Comparison of ENCODE assay signal across 8 mouse cellular contexts in the genomic region with DNA sequence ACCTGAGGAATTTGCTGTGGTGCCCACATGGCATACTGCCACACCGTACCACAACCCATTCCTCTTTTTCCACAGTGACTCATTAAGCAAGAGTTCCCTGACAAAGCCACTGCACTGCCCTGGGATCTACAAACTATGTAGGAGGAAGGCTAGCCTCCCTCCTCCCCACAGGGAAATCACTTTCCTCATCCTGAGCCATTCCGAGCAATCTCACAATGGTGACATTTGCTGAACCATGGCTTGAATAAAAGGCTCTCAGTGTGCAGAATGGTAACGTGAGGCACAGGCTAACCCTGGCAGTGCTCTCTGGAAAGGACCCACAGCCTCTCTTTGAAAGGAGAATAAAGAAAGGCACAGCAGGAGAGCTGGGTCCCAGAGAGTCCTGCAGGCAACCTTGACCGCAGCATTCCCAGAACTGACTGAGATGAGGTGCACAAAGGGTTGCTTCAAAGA. TPM values are rescaled to one million over a fixed set of nuclear protein-coding genes. Genes with fewer than 3 reads are reported as not detected.
DNase-seq lines count a peak whose midpoint lies in the region; ATAC-seq and TF ChIP-seq lines count a peak whose summit lies in the region.

No protein-coding gene starts in this region.

- no peak for TF ChIP-seq POLR2A in bone marrow, adult 2 months (IDR thresholded peaks at IDR 0.05; ENCODE audit: borderline replicate concordance, control insufficient read depth, low read depth, low read length)

- no peak overlapping the region for H3K9ac ChIP-seq in intestine, embryonic 14.5 days (ENCODE audit: low read length)
- H3K9ac ChIP-seq in intestine, embryonic 16.5 days (ENCODE audit: low read depth, low read length), result no peak overlapping the region
- peak overlapping the region; percentile 81; the same call in 1 of the 2 replicates for H3K9ac ChIP-seq in heart, postnatal 0 days (replicated peaks; ENCODE audit: low read depth, low read length)
- 0 out of 2 replicates have a peak overlapping the region, but pooled peaks have one; percentile 4 for H3K9ac ChIP-seq in midbrain, embryonic 14.5 days (replicated peaks; ENCODE audit: low read length)

- no peak for TF ChIP-seq EP300 in heart, postnatal 0 days (IDR thresholded peaks at IDR 0.05; ENCODE audit: low read depth)

- 49% methylated on average over 4 of the region's 4 CpGs for WGBS in intestine, embryonic 14.5 days
- WGBS in intestine, embryonic 16.5 days, result 42% methylated on average over 4 of the region's 4 CpGs
- WGBS in bone marrow, adult 2 months, result 45% methylated on average over 4 of the region's 4 CpGs
- WGBS in heart, postnatal 0 days, result 35% methylated on average over 4 of the region's 4 CpGs
- 4% methylated on average over 4 of the region's 4 CpGs for WGBS in midbrain, embryonic 14.5 days

- H3K9me3 ChIP-seq in intestine, embryonic 14.5 days (ENCODE audit: control insufficient read depth, low read length), result no peaks in the 10 kb centered on the region
- no peaks in the 10 kb centered on the region for H3K9me3 ChIP-seq in intestine, embryonic 16.5 days (ENCODE audit: control insufficient read depth, low read length)
- H3K9me3 ChIP-seq in heart, postnatal 0 days (replicated peaks; ENCODE audit: control insufficient read depth, low read length), result no peaks in the 10 kb centered on the region
- H3K9me3 ChIP-seq in midbrain, embryonic 14.5 days (ENCODE audit: control insufficient read depth, low read length), result no peaks in the 10 kb centered on the region

- peak overlapping the region; percentile 18 for H3K4me2 ChIP-seq in intestine, embryonic 14.5 days (ENCODE audit: low read length)
- H3K4me2 ChIP-seq in intestine, embryonic 16.5 days (ENCODE audit: low read depth, low read length), result no peak overlapping the region
- peak overlapping the region; percentile 63 for H3K4me2 ChIP-seq in heart, postnatal 0 days (ENCODE audit: low read depth, low read length)
- H3K4me2 ChIP-seq in midbrain, embryonic 14.5 days (ENCODE audit: low read length), result peak overlapping the region; percentile 80; the same call in 1 of the 2 replicates

- H3K4me3 ChIP-seq in intestine, embryonic 14.5 days (ENCODE audit: low read depth, low read length), result no peak overlapping the region
- H3K4me3 ChIP-seq in intestine, embryonic 16.5 days (ENCODE audit: low read length), result no peak overlapping the region
- H3K4me3 ChIP-seq in bone marrow, adult 2 months (replicated peaks; ENCODE audit: control insufficient read depth, low read depth, low read length), result no peak overlapping the region
- H3K4me3 ChIP-seq in heart, postnatal 0 days (ENCODE audit: low read depth, low read length), result no peak overlapping the region
- H3K4me3 ChIP-seq in midbrain, embryonic 14.5 days (replicated peaks; ENCODE audit: low read depth, low read length), result no peak overlapping the region

- no peak for DNase-seq in intestine, embryonic 14.5 days (ENCODE audit: low spot score)
- no peak for DNase-seq in heart, postnatal 0 days (ENCODE audit: low spot score)
- DNase-seq in midbrain, embryonic 14.5 days, result peak; percentile 45
- no peak for DNase-seq in left cerebral cortex, adult 9 months (ENCODE audit: low spot score in 2 of 2)
- DNase-seq in cerebellum, adult 9-11 months, result no peak
- DNase-seq in layer of hippocampus, postnatal 14 days (ENCODE audit: low spot score in 2 of 2), result no peak

- no peak for ATAC-seq in intestine, embryonic 14.5 days (replicated peaks; ENCODE audit: low FRiP score, low TSS enrichment, low read depth)
- ATAC-seq in intestine, embryonic 16.5 days, result no peak
- no peak for ATAC-seq in heart, postnatal 0 days (ENCODE audit: insufficient read depth, low read depth)
- ATAC-seq in midbrain, embryonic 14.5 days (ENCODE audit: low FRiP score, low TSS enrichment), result no peak

- TF ChIP-seq CTCF in bone marrow, adult 2 months (IDR thresholded peaks at IDR 0.05; ENCODE audit: control insufficient read depth, insufficient read depth, low read length), result no peak
- no peak for TF ChIP-seq CTCF in heart, postnatal 0 days (IDR thresholded peaks at IDR 0.05; ENCODE audit: low read depth)

- peak overlapping the region; percentile 98 for H3K27ac ChIP-seq in intestine, embryonic 14.5 days (ENCODE audit: low read depth)
- H3K27ac ChIP-seq in intestine, embryonic 16.5 days (ENCODE audit: low read length), result no peak overlapping the region
- H3K27ac ChIP-seq in bone marrow, adult 2 months (ENCODE audit: control insufficient read depth, insufficient read depth, low read depth, low read length, poor library complexity), result peak overlapping the region; percentile 32; the same call in 1 of the 2 replicates
- H3K27ac ChIP-seq in heart, postnatal 0 days (ENCODE audit: low read depth), result peak overlapping the region; percentile 97
- H3K27ac ChIP-seq in midbrain, embryonic 14.5 days (replicated peaks; ENCODE audit: low read depth, low read length), result peak overlapping the region; percentile 90

- H3K36me3 ChIP-seq in intestine, embryonic 14.5 days (ENCODE audit: control insufficient read depth, insufficient read depth, low read length), result peaks cover 9% of the 10 kb centered on the region
- H3K36me3 ChIP-seq in intestine, embryonic 16.5 days (ENCODE audit: control insufficient read depth, insufficient read depth, low read length), result no peaks in the 10 kb centered on the region; the same call in 1 of the 2 replicates
- peaks cover 8% of the 10 kb centered on the region for H3K36me3 ChIP-seq in heart, postnatal 0 days (replicated peaks; ENCODE audit: control insufficient read depth, insufficient read depth, low read length)
- 0 out of 2 replicates have a peak, but pooled peaks cover 2% of the 10 kb centered on the region for H3K36me3 ChIP-seq in midbrain, embryonic 14.5 days (ENCODE audit: control insufficient read depth, insufficient read depth, low read length)

- H3K4me1 ChIP-seq in intestine, embryonic 14.5 days (replicated peaks; ENCODE audit: control insufficient read depth, insufficient read depth, low read length), result peaks cover 13% of the 10 kb centered on the region
- peaks cover 11% of the 10 kb centered on the region; the same call in 1 of the 2 replicates for H3K4me1 ChIP-seq in intestine, embryonic 16.5 days (ENCODE audit: control insufficient read depth, insufficient read depth, low read length)
- no peaks in the 10 kb centered on the region; the same call in 1 of the 2 replicates for H3K4me1 ChIP-seq in bone marrow, adult 2 months (ENCODE audit: control insufficient read depth, insufficient read depth, low read length)
- H3K4me1 ChIP-seq in heart, postnatal 0 days (ENCODE audit: control insufficient read depth, insufficient read depth), result peaks cover 14% of the 10 kb centered on the region
- H3K4me1 ChIP-seq in midbrain, embryonic 14.5 days (ENCODE audit: control insufficient read depth, insufficient read depth, low read length), result peaks cover 13% of the 10 kb centered on the region; the same call in 1 of the 2 replicates

- H3K27me3 ChIP-seq in intestine, embryonic 14.5 days (replicated peaks; ENCODE audit: control insufficient read depth, insufficient read depth, low read length), result no peaks in the 10 kb centered on the region
- no peaks in the 10 kb centered on the region for H3K27me3 ChIP-seq in intestine, embryonic 16.5 days (replicated peaks; ENCODE audit: control insufficient read depth, insufficient read depth, low read length)
- H3K27me3 ChIP-seq in heart, postnatal 0 days (ENCODE audit: control insufficient read depth, insufficient read depth, low read length), result no peaks in the 10 kb centered on the region
- H3K27me3 ChIP-seq in midbrain, embryonic 14.5 days (ENCODE audit: control insufficient read depth, insufficient read depth, low read length), result no peaks in the 10 kb centered on the region

RNA-seq across cellular contexts. Expression of gene Vim, which starts 1.6 kb away (rescaled TPM):
- 503 and 545 TPM in 2 replicates for polyA plus RNA-seq in intestine, embryonic 14.5 days (2014; fragmentation: Nextera tagmentation; extraction: Ambion mirVana)
- polyA plus RNA-seq in intestine, embryonic 16.5 days (2015; fragmentation: Nextera tagmentation; extraction: Ambion mirVana), result 370 and 392 TPM in 2 replicates
- polyA plus RNA-seq in bone marrow, adult 2 months (2011; ENCODE audit: insufficient read depth, insufficient read length, low replicate concordance, missing spikeins), result 52.5 and 238 TPM in 2 replicates
- 2,529 and 2,768 TPM in 2 replicates for total RNA-seq in heart, postnatal 0 days (2014; rRNA removed; ENCODE audit: low replicate concordance)
- polyA plus RNA-seq in heart, postnatal 0 days (2015; fragmentation: Nextera tagmentation; extraction: Ambion mirVana), result 696 and 707 TPM in 2 replicates
- polyA plus RNA-seq in midbrain, embryonic 14.5 days (2014; fragmentation: Nextera tagmentation; extraction: Ambion mirVana), result 432 and 607 TPM in 2 replicates
- 100 to 1,000 TPM in 1 of 2 experiments, 10 to 100 TPM in 1; 81.1 to 121 TPM for total RNA-seq in layer of hippocampus, postnatal 14 days (2021)

RNA-seq across cellular contexts. Expression of gene Trdmt1, which starts 27.7 kb away (rescaled TPM):
- polyA plus RNA-seq in intestine, embryonic 14.5 days (2014; fragmentation: Nextera tagmentation; extraction: Ambion mirVana), result 11.2 and 11.5 TPM in 2 replicates
- 6.8 and 7.3 TPM in 2 replicates for polyA plus RNA-seq in intestine, embryonic 16.5 days (2015; fragmentation: Nextera tagmentation; extraction: Ambion mirVana)
- 1.2 and 3.1 TPM in 2 replicates for polyA plus RNA-seq in bone marrow, adult 2 months (2011; ENCODE audit: insufficient read depth, insufficient read length, low replicate concordance, missing spikeins)
- 5.7 and 19.0 TPM in 2 replicates for total RNA-seq in heart, postnatal 0 days (2014; rRNA removed; ENCODE audit: low replicate concordance)
- 9.3 and 10.3 TPM in 2 replicates for polyA plus RNA-seq in heart, postnatal 0 days (2015; fragmentation: Nextera tagmentation; extraction: Ambion mirVana)
- polyA plus RNA-seq in midbrain, embryonic 14.5 days (2014; fragmentation: Nextera tagmentation; extraction: Ambion mirVana), result 8.6 and 8.9 TPM in 2 replicates
- 1 to 10 TPM; 4.4 to 5.9 TPM for total RNA-seq in layer of hippocampus, postnatal 14 days (2021)

Comparison
In these comparisons a context has a peak if more than half of its experiments do, and no peak if none do; other contexts are left out.
1. H3K9ac ChIP-seq: peak in heart, postnatal 0 days (single experiment) and midbrain, embryonic 14.5 days (single experiment); none in intestine, embryonic 14.5 days (single experiment) and intestine, embryonic 16.5 days (single experiment).